Mouse (Mus musculus) embryonic facial prominence, embryonic 12.5 days (tissue): Measurements from ENCODE around the gene Rasa3. TPM values are rescaled to one million over a fixed set of nuclear protein-coding genes. Genes with fewer than 3 reads are reported as not detected.

Source experiments
- ATAC-seq: fragments of 200-750 bp; cut with Nextera tagmentation; 2 replicates; pipeline ENCODE4 v1.8.0; 2017; ENCODE audit not compliant: insufficient number of reproducible peaks, insufficient read depth, low FRiP score, low TSS enrichment
- H3K27ac ChIP-seq: fragments of 300-500 bp; sonication (generic); 2 replicates; pipeline ENCODE4 v1.5.1; 2016; ENCODE audit warnings: mild to moderate bottlenecking
- H3K27me3 ChIP-seq: fragments of 300-500 bp; sonication (generic); 2 replicates; pipeline ENCODE4 v1.6.1; 2016; ENCODE audit warnings: mild to moderate bottlenecking, moderate library complexity
- H3K36me3 ChIP-seq: fragments of 300-500 bp; sonication (generic); 2 replicates; pipeline ENCODE4 v1.6.1; 2016; ENCODE audit warnings: mild to moderate bottlenecking
- H3K4me1 ChIP-seq: fragments of 300-500 bp; sonication (generic); 2 replicates; pipeline ENCODE4 v1.6.1; 2016
- H3K4me2 ChIP-seq: fragments of 300-500 bp; sonication (generic); replicated peaks from 2 replicates; pipeline ENCODE4 v1.6.1; 2016; ENCODE audit warnings: mild to moderate bottlenecking, moderate library complexity
- H3K4me3 ChIP-seq: fragments of 300-500 bp; sonication (generic); 2 replicates; pipeline ENCODE4 v1.5.1; 2016; ENCODE audit warnings: mild to moderate bottlenecking
- H3K9ac ChIP-seq: fragments of 300-500 bp; sonication (generic); 2 replicates; pipeline ENCODE4 v1.6.1; 2016; ENCODE audit warnings: mild to moderate bottlenecking, moderate library complexity
- H3K9me3 ChIP-seq: fragments of 300-500 bp; sonication (generic); 2 replicates; pipeline ENCODE4 v1.6.1; 2016; ENCODE audit warnings: mild to moderate bottlenecking, moderate library complexity
- WGBS: fragments of 180-500 bp; shearing (Covaris S2); methylation state at CpG from one replicate; pipeline ENCODE4 v1.1.7; 2016; 5-methylcytosine and 5-hydroxymethylcytosine counted together
- polyA plus RNA-seq: library from polyadenylated mRNA; unstranded; fragments of >200 nt; fragmentation: Nextera tagmentation; extraction: Ambion mirVana; gene quantifications from 2 replicates; pipeline ENCODE4 v1.2.1, GENCODE M21; 2016

Rasa3 gene
- polyA plus RNA-seq, 1 experiment from 2014 or later: 26.1 TPM

- ATAC-seq: no peak
- 0 out of 2 replicates have a peak overlapping the region, but pooled peaks have one; percentile 19 for H3K27ac ChIP-seq
- peaks cover 35% of the 10 kb centered on the region for H3K4me1 ChIP-seq
- H3K4me3 ChIP-seq: no peak overlapping the region
- no peak overlapping the region for H3K9ac ChIP-seq
- H3K27me3 ChIP-seq: no peaks in the 10 kb centered on the region
- no peak overlapping the region for H3K4me2 ChIP-seq
- no peaks in the 10 kb centered on the region for H3K36me3 ChIP-seq
- no peaks in the 10 kb centered on the region for H3K9me3 ChIP-seq
- WGBS: 50% methylated on average over 6 of the region's 6 CpGs
These were observed 32.3 kb downstream of the Rasa3 start for GRCm38 (mm10) chr8:13644932-13645676.

- ATAC-seq: no peak
- no peaks in the 10 kb centered on the region for H3K27me3 ChIP-seq
- peaks cover 35% of the 10 kb centered on the region for H3K4me1 ChIP-seq
- H3K4me2 ChIP-seq: no peak overlapping the region
- no peak overlapping the region for H3K9ac ChIP-seq
- H3K27ac ChIP-seq: 0 out of 2 replicates have a peak overlapping the region, but pooled peaks have one; percentile 19
- H3K9me3 ChIP-seq: no peaks in the 10 kb centered on the region
- no peaks in the 10 kb centered on the region for H3K36me3 ChIP-seq
- no peak overlapping the region for H3K4me3 ChIP-seq
- WGBS: 2% methylated on average over 6 of the region's 6 CpGs
These were observed 33.2 kb downstream of the Rasa3 start for GRCm38 (mm10) chr8:13644155-13644554.

GRCm38 (mm10) chr8:13642659-13643181 is 34.7 kb downstream of the Rasa3 start:
- Histone ChIP-seq H3K4me3 (no peak overlapping the region), H3K4me2 (no peak overlapping the region), H3K9ac (no peak overlapping the region), H3K27ac (no peak overlapping the region), H3K4me1 (peaks cover 26% of the 10 kb centered on the region), H3K9me3 (no peaks in the 10 kb centered on the region), H3K27me3 (no peaks in the 10 kb centered on the region), H3K36me3 (no peaks in the 10 kb centered on the region)
- WGBS: 75% methylated on average over 10 of the region's 10 CpGs
- no peak for ATAC-seq

- no peaks in the 10 kb centered on the region for H3K36me3 ChIP-seq
- no peaks in the 10 kb centered on the region for H3K9me3 ChIP-seq
- H3K9ac ChIP-seq: no peak overlapping the region
- H3K27ac ChIP-seq: no peak overlapping the region
- 63% methylated on average over 9 of the region's 9 CpGs for WGBS
- H3K27me3 ChIP-seq: no peaks in the 10 kb centered on the region
- H3K4me2 ChIP-seq: no peak overlapping the region
- no peak for ATAC-seq
- peaks cover 26% of the 10 kb centered on the region for H3K4me1 ChIP-seq
- H3K4me3 ChIP-seq: no peak overlapping the region
These were observed 36.2 kb downstream of the Rasa3 start for GRCm38 (mm10) chr8:13641206-13641605.

- H3K9me3 ChIP-seq: no peaks in the 10 kb centered on the region
- no peak for ATAC-seq
- H3K36me3 ChIP-seq: no peaks in the 10 kb centered on the region
- H3K9ac ChIP-seq: no peak overlapping the region
- H3K4me1 ChIP-seq: peaks cover 26% of the 10 kb centered on the region
- H3K27ac ChIP-seq: 0 out of 2 replicates have a peak overlapping the region, but pooled peaks have one; percentile 23
- no peak overlapping the region for H3K4me2 ChIP-seq
- 60% methylated on average over 9 of the region's 9 CpGs for WGBS
- no peaks in the 10 kb centered on the region for H3K27me3 ChIP-seq
- no peak overlapping the region for H3K4me3 ChIP-seq
These were observed 36.9 kb downstream of the Rasa3 start for GRCm38 (mm10) chr8:13640452-13640883.

- Histone ChIP-seq H3K36me3 (no peaks in the 10 kb centered on the region), H3K4me2 (no peak overlapping the region), H3K4me1 (no peaks in the 10 kb centered on the region), H3K27ac (no peak overlapping the region), H3K9me3 (no peaks in the 10 kb centered on the region), H3K9ac (no peak overlapping the region), H3K4me3 (no peak overlapping the region), H3K27me3 (no peaks in the 10 kb centered on the region)
- WGBS: 93% methylated on average over 6 of the region's 6 CpGs
- no peak for ATAC-seq
These were observed 44.3 kb downstream of the Rasa3 start for GRCm38 (mm10) chr8:13633107-13633506.

GRCm38 (mm10) chr8:13632309-13632708 is 45.1 kb downstream of the Rasa3 start:
- Histone ChIP-seq H3K4me1 (no peaks in the 10 kb centered on the region), H3K27ac (no peak overlapping the region), H3K4me2 (no peak overlapping the region), H3K4me3 (no peak overlapping the region), H3K27me3 (no peaks in the 10 kb centered on the region), H3K9me3 (no peaks in the 10 kb centered on the region), H3K9ac (no peak overlapping the region), H3K36me3 (peaks cover 2% of the 10 kb centered on the region; the same call in 1 of the 2 replicates)
- WGBS: 90% methylated on average over 6 of the region's 6 CpGs
- ATAC-seq: no peak

- no peak for ATAC-seq
- WGBS: 83% methylated on average over 4 of the region's 4 CpGs
- no peak overlapping the region for H3K27ac ChIP-seq
- H3K27me3 ChIP-seq: no peaks in the 10 kb centered on the region
- no peak overlapping the region for H3K4me3 ChIP-seq
- no peaks in the 10 kb centered on the region for H3K4me1 ChIP-seq
- H3K9me3 ChIP-seq: no peaks in the 10 kb centered on the region
- peaks cover 5% of the 10 kb centered on the region; the same call in 1 of the 2 replicates for H3K36me3 ChIP-seq
- no peak overlapping the region for H3K9ac ChIP-seq
- H3K4me2 ChIP-seq: no peak overlapping the region
These were observed 46.6 kb downstream of the Rasa3 start for GRCm38 (mm10) chr8:13630754-13631153.

- Histone ChIP-seq H3K4me2 (no peak overlapping the region), H3K9me3 (no peaks in the 10 kb centered on the region), H3K27ac (no peak overlapping the region), H3K4me3 (no peak overlapping the region), H3K27me3 (no peaks in the 10 kb centered on the region), H3K9ac (no peak overlapping the region), H3K4me1 (peaks cover 6% of the 10 kb centered on the region), H3K36me3 (peaks cover 5% of the 10 kb centered on the region; the same call in 1 of the 2 replicates)
- ATAC-seq: no peak
- 71% methylated on average over 5 of the region's 5 CpGs for WGBS
These were observed 47.2 kb downstream of the Rasa3 start for GRCm38 (mm10) chr8:13630171-13630570.

- Histone ChIP-seq H3K4me3 (no peak overlapping the region), H3K36me3 (peaks cover 5% of the 10 kb centered on the region; the same call in 1 of the 2 replicates), H3K4me1 (peaks cover 12% of the 10 kb centered on the region), H3K9ac (no peak overlapping the region), H3K4me2 (no peak overlapping the region), H3K9me3 (no peaks in the 10 kb centered on the region), H3K27ac (no peak overlapping the region), H3K27me3 (no peaks in the 10 kb centered on the region)
- 74% methylated on average over 10 of the region's 10 CpGs for WGBS
- ATAC-seq: no peak
These were observed 47.9 kb downstream of the Rasa3 start for GRCm38 (mm10) chr8:13629351-13630090.

GRCm38 (mm10) chr8:13628067-13628466 is 49.3 kb downstream of the Rasa3 start:
- no peak for ATAC-seq
- WGBS: 93% methylated on average over 9 of the region's 9 CpGs

More at GRCm38 (mm10) chr8:13628067-13628466, 49.3 kb downstream of the Rasa3 start:
- no peaks in the 10 kb centered on the region for H3K27me3 ChIP-seq
- H3K4me2 ChIP-seq: no peak overlapping the region
- H3K9ac ChIP-seq: no peak overlapping the region
- peaks cover 5% of the 10 kb centered on the region; the same call in 1 of the 2 replicates for H3K36me3 ChIP-seq
- H3K4me3 ChIP-seq: no peak overlapping the region
- no peak overlapping the region for H3K27ac ChIP-seq
- H3K9me3 ChIP-seq: no peaks in the 10 kb centered on the region
- peaks cover 26% of the 10 kb centered on the region for H3K4me1 ChIP-seq
